Mouse (Mus musculus): ENCODE results near the gene Samd14.
"Not testable (repeated sequence)": the region's sequence is repeated elsewhere in the genome, so short reads cannot be mapped to it uniquely, and the experiment has no call there.

Gene Samd14

GRCm38 (mm10) chr11:95009629-95010014, at the start of gene Samd14:
Gene Samd14, plus strand, starts transcription at chr11:95009879.
- peak; percentile 65 for DNase-seq (ENCODE audit: low spot score)

GRCm38 (mm10) chr11:94962534-94963101, 47.1 kb upstream of the Samd14 start:
- DNase-seq (ENCODE audit: low spot score) = no peak

GRCm38 (mm10) chr11:94967419-94967818, 42.3 kb upstream of the Samd14 start, which contains the start of gene Hils1:
Gene Hils1, plus strand, starts transcription at chr11:94967593.
- no peak for DNase-seq (ENCODE audit: low spot score)

GRCm38 (mm10) chr11:94968187-94968586, 41.5 kb upstream of the Samd14 start:
- no peak for DNase-seq (ENCODE audit: low spot score)

GRCm38 (mm10) chr11:94969709-94970108, 40.0 kb upstream of the Samd14 start:
- DNase-seq (ENCODE audit: low spot score) = not testable (repeated sequence)

- DNase-seq (ENCODE audit: low spot score) = no peak
Observed at GRCm38 (mm10) chr11:94970210-94970943, 39.3 kb upstream of the Samd14 start.

GRCm38 (mm10) chr11:94971895-94972615, 37.6 kb upstream of the Samd14 start:
- no peak for DNase-seq (ENCODE audit: low spot score)

GRCm38 (mm10) chr11:94972887-94973286, 36.8 kb upstream of the Samd14 start:
- no peak for DNase-seq (ENCODE audit: low spot score)

- DNase-seq (ENCODE audit: low spot score) = no peak
Observed at GRCm38 (mm10) chr11:94973313-94973712, 36.4 kb upstream of the Samd14 start.

GRCm38 (mm10) chr11:94974951-94975350, 34.7 kb upstream of the Samd14 start:
- DNase-seq (ENCODE audit: low spot score) = no peak

GRCm38 (mm10) chr11:94976199-94976598, 33.5 kb upstream of the Samd14 start, which contains the start of gene Sgca:
Gene Sgca, minus strand, starts transcription at chr11:94976327.
- no peak for DNase-seq (ENCODE audit: low spot score)

GRCm38 (mm10) chr11:94978178-94978915, 31.3 kb upstream of the Samd14 start:
- DNase-seq (ENCODE audit: low spot score) = no peak

- peak; percentile 92 for DNase-seq (ENCODE audit: low spot score)
Observed at GRCm38 (mm10) chr11:94978947-94979346, 30.7 kb upstream of the Samd14 start.

GRCm38 (mm10) chr11:94979462-94980179, 30.1 kb upstream of the Samd14 start:
- no peak for DNase-seq (ENCODE audit: low spot score)

GRCm38 (mm10) chr11:94985140-94985539, 24.5 kb upstream of the Samd14 start:
- DNase-seq (ENCODE audit: low spot score) = no peak

GRCm38 (mm10) chr11:94985822-94986221, 23.9 kb upstream of the Samd14 start:
- DNase-seq (ENCODE audit: low spot score) = no peak

GRCm38 (mm10) chr11:94986435-94986834, 23.2 kb upstream of the Samd14 start:
- DNase-seq (ENCODE audit: low spot score) = no peak

- DNase-seq (ENCODE audit: low spot score) = no peak
Observed at GRCm38 (mm10) chr11:94987341-94987740, 22.3 kb upstream of the Samd14 start.

- DNase-seq (ENCODE audit: low spot score) = no peak
Observed at GRCm38 (mm10) chr11:94987851-94988250, 21.8 kb upstream of the Samd14 start.

- DNase-seq (ENCODE audit: low spot score) = no peak
Observed at GRCm38 (mm10) chr11:94988780-94989561, 20.7 kb upstream of the Samd14 start.

GRCm38 (mm10) chr11:94989562-94990017, 20.1 kb upstream of the Samd14 start:
- DNase-seq (ENCODE audit: low spot score) = peak; percentile 86
